Mouse (Mus musculus) left cerebral cortex, adult 11 months (tissue): ENCODE data around the gene Rufy1.
"Not testable (repeated sequence)": the region's sequence is repeated elsewhere in the genome, so short reads cannot be mapped to it uniquely, and the experiment has no call there.

Experiments
- DNase-seq: peaks from one replicate; pipeline ENCODE4 v3.0.0; 2022; ENCODE audit warnings: low spot score

The Rufy1 gene

DNA sequence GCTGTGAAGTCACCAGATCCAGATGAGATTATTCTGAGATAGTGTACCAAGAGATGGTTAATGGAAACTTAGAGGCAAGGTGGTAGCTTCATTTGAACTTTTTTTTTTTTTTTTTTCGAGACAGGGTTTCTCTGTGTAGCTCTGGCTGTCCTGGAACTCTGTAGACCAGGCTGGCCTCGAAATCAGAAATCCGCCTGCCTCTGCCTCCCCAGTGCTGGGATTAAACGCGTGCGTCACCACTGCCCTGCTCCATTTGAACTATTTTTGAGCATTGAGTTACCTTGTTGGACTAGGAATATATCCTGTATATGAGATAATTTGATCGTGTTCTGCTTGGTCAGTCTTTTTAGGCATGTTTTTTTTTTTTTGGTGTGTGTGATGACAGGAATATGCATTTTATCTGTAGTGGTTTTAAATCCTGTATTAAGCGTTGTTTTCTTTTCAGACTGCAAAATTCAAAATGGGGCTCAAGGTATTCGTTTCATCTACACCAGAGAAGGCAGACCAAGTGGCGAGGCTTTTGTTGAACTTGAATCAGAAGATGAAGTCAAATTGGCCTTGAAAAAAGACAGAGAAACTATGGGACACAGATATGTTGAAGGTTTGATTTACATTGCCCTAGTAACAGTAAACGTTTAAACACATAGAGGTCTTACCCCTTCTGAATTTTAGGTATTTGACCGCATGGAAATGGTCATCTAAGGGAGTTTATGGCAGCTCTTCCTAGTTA lies 51.7 kb downstream of the Rufy1 start:
- no peak for DNase-seq

DNA sequence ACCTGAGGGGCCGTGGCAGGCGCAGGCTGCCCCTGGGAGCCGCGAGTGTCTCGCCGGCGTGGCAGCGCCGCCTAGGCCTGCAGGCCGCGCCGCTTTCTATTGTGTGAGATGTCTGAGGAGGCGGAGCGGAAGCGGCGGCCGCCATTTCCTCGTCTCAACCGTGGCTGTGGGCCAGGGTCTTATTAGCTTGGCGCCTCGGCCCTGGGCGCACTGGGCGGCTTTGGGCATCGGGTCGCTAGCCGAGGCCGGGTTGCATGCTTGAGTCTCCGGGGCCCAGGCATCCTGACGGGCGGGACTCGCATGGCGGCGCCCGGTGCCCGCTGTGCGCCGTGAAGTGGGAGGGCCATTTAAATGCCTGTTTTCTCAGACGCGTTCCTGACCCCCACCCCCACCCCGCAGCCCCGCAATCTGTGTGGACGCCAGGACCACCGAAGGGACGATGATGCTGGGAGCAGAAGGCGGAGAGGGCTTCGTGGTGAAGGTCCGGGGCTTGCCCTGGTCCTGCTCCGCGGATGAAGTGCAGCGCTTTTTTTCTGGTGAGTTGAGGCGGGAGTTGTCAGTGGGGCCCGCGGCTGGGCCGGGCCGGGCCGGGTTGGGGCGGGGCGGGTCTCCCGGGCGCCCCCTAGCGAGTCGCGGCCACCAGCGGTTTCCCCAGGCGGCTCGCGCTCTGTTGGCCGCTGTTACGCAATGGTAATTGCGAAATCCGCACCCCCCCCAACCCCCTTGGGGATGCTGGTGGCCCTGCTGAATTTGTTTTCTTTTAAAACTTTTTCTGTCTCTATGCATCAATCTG lies 52.8 kb downstream of the Rufy1 start:
- peak; percentile 67 for DNase-seq

DNA sequence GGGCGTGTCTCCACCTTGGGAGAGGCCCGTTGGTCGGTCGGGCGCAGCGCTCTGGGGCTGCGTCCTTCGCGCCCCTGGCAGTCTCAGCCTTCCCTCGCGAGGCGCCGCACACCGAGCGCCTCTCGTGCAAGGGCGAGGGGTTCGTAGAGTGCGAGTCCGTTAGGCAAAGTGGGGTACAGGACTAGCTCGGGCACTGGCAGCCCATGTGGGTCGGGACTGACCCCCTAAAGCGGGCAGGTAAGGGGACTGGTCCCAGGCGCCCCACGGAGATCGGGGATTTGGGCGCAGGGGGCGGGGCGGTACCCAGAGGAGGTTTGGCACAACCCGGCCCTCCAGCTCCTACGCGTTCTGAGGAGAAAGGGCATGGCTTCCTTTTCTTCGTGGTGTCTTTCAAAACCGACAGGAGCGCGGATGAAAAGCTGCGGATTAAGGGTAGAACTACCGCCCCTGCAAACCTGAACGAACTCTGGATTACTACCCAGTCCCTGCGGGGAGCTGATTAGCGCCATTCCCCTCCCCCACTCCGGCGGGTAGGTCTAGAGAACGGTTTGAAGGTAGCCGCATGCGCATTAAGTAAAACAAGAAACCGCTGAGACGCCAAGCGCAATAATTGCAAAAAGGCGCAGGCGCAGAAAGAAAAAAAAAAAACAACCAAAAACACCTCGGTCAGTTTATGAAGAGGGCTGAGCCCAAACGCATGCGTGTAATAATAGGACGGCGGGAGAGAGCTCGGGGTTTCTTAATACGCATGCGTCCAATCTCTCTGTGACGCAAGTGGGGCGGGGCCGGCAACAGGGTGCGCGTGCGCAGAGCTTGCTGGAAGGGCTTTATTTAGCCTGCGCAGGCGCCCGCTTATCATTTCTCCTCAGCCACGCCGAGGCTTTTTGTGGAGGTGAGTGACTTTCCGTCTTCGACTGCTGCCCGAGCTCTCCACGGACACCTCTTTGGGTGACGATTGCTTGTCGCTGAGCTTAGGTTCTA lies 53.7 kb downstream of the Rufy1 start, which contains the start of gene Hnrnph1:
Gene Hnrnph1, plus strand, starts transcription at position 80 of the 981 bp plus-strand sequence.
- DNase-seq = peak; percentile 97

DNA sequence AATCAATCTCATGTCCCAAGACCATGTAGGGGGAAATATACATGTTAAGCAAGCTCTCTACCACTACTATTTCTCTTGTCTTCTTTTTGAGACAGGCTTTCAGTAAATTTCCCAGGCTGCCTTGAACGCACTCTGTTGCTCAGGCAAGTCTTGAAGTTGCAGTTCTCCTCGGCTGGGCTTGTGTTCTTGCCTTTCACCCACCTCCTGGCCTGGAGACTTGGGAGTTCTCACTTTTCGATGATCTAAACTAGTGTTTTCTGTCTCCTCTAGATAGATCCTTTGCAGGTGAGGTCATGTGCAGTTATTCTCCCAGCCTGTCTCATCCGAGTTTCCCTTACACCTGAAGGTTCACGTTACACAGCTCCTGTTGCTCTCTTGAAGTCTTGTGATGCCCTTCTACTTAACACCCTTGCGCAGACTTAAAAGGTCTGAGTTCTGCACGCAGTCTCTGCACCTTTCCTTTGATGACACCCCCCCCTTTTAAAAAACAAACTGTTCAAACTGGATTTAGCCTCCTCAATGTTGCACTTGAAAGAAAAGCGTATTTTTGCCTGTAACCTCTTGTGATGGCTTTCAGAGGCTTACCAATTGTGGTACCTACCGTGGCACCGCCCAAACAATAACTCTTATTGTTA lies 54.7 kb downstream of the Rufy1 start:
- no peak for DNase-seq

DNA sequence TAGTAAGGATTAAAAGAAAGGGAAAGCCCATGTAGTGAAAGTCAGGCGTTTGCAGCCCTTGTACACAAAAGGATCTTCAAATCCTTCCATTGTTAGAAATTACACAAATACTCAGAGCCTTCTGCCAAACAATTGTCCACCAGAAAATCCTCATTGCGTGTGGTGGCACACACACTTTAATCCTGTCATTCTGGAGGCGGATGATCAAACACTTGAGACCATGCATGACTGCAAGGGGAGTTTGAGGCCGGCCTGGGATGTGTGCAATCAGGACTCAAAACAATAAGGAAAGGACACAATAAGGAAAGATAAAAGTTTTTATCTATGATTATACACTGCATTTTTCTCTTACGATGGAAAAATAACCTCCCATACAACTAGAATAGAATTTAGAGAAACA lies 55.5 kb downstream of the Rufy1 start:
- DNase-seq = no peak

DNA sequence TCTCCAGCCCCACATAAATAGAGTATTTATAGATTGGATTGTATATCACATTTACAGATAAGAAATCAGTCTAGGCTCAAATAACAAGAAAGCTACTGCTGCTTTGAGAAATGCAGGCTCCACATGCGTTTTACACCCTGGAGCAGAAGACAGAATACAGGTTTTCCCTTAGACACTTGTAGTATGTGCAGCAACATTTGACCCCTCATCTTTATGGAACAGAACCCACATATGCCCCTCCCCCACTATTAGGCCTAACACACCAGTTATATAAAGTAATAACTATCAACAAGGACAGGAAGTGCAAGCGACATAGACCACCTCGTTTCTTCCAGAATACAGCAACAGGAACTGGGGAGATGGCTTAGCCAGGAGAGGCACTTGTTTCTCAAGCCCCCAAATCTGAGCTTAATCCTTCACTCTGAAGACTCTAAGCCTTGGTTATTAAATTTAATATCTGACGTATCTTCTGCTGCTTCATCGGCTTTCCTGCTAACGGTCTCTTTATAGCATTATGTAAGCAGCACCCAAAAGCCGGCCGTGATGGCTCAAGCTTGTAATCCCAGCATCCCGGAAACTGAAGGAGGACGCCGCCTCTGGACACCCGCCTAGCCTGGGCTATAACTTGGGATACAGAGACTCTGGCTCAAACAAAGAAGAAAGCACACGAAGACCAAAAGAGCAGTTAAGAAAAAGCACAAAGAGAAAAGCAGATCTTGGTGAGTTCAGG lies 56.5 kb downstream of the Rufy1 start:
- DNase-seq = no peak

DNA sequence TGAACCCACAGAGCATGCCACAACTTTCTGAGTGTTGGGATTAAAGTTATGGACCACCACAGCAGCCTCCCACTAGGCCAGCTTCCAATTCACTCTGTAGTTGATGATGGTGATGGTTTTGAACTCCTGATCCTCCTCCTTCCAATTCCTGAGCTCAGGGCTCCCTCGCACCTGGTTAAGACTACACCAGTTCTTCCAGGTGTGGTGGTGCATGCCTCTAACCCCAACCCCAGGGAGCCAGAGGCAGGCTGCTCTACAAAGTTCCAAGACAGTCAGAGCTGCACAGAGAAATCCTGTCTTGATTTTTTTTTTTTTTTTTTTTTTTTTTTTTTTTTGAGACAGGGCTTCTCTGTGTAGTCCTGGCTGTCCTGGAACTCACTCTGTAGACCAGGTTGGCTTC lies 57.3 kb downstream of the Rufy1 start:
- no peak for DNase-seq

DNA sequence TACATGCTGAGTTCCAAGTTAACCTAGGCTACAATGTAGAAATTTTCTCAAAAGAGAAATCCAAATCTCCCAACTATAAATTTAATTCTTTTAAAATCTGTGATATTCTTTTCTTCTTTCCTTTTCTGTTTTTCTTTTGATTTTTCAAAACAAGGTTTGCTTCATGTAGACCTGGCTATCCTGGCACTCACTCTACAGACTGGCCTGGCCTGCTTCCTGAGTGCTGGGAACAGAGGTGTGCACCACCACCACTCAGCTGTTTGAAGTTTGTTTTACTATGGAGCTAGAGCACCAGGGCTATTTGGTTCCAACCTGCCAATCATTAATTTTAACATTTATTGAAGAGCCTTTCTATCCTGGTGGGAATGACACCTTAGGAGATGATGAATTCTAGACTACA lies 57.8 kb downstream of the Rufy1 start:
- no peak for DNase-seq

DNA sequence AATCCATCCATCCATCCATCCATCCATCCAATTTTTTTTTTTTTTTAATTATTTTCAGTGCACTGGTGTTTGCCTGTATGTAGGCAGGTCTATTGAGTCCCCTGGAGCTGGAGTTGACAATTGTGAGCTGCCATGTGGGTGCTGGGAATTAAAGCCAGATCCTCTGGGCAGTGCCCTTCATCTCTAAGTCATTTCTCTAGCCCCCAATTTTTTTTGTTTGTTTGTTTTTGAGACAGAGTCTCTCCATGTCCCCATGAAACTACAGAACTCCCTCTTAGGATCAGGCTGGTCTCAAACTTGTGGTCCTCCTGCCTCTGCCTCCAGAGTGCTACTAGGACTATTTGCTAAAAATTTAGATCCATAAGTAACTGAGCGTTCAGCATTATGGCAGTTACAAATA lies 59.0 kb downstream of the Rufy1 start:
- no peak for DNase-seq

DNA sequence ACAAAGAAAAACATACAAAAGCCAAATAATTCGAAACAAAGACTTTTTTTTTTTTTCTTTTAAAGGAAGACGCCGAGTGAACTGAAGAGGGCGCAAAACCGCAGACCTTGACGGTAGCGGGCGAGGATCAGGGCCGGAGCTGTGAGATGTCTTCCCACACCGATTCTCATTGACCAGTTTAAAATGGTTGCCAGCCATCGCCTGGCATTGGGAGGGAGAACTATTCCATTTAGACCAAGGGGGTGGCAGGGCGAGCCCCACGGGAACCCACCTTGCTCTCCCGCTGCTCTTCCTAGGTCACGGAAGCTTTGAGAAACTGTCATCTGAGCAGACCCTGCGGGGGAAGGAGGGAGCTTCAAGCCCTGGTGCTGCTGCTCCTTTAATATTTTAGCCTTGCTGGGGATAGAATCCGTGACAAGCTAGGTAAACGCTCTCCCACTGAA lies 59.5 kb downstream of the Rufy1 start:
- no peak for DNase-seq

DNA sequence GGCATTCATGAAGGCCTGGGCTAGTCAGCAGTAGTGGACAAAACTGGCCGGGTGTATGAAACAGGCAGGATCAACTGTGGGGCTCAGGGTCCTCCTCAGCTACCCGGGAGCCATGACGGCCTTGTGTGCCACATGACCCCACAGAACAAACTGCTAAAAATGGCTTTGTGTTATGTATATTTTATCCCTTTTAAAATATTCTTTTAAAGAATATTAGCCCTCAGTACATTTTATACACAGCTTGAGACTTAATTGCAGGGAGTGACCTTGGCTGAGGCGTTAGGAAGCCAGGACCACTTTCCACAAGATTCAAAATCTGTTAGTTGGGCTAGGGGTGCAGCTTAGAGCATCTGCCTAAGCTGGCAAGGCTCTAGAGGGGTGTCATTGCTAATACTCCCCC lies 60.0 kb downstream of the Rufy1 start:
- DNase-seq = no peak

DNA sequence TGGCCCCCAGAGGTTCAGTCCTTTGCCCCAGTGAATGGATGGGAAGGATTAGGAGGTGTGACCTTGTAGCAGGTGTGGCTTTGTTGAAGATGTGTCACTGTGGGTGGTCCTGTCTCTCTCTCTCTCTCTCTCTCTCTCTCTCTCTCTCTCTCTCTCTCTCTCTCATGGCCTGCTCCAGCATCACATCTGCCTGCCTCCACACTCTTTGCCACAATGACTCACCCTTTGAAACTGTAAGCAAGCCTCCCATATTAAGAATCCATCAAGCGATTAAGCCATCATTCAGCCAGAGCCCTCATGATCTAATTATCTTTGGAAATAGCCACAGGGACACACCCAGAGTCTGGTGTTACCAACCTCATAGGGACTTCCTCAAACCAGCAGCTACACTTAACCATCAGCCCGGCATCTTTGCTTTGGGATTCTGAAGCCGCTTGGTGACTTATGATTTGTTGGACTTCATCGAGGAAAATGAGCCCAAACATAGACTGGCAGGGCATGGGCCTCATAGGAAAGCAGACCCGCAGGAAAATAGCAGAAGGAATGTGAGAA lies 61.5 kb downstream of the Rufy1 start:
- DNase-seq = no peak

DNA sequence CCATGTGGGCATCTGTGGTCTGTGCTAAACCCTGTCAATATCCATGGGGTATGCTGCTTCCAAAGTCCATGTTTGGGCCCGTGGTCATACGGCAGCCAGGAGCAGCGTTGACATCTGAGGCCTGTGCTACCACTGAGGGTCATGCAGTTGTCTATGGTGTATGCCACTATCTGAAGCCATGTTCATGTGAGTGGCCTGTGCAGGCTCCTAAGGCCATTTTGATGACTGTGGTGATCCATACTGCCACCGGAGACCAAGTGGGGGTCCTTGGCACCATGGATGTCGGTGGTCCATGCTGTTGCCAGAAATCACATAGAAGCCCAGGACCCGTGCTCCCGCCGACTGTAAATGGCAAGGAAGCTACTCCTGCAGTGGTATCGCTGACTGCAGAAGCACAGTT lies 63.4 kb downstream of the Rufy1 start:
- no peak for DNase-seq

DNA sequence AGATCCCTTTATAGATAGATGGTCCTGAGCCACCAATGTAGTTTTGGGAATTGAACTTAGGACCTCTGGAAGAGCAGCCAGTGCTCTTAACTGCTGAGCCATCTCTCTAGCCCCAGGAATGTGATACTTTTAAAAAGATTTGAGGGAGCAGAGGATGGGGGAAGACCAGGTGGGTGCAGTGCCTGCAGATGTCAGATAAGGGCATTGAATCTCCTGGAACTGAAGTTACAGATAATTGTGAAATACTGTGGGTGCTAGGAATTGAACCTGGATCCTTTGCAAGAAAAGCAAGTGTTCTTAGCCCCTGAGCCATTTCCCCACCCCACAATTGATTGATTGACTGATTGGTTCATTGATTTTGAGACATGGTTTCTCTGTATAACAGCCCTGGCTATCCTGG lies 65.6 kb downstream of the Rufy1 start:
- DNase-seq = no peak

DNA sequence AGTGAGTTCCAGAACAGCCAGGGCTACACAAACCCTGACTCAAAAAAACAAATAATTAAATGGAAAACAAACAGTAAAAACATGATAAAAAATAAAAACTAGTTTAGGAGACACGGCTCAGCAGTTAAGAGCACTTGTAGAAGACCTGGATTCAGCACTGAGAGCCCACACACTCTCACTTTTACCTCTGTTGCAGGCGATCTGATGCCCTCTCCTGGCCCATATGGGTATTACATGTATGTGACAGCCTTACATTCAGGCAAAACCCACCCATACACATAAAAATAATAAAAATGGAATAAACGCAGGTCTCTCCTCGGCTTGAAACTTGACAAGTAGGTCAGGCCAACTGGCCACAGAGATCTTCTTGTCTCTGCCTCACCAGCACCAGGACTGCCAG lies 66.4 kb downstream of the Rufy1 start:
- peak; percentile 74 for DNase-seq

DNA sequence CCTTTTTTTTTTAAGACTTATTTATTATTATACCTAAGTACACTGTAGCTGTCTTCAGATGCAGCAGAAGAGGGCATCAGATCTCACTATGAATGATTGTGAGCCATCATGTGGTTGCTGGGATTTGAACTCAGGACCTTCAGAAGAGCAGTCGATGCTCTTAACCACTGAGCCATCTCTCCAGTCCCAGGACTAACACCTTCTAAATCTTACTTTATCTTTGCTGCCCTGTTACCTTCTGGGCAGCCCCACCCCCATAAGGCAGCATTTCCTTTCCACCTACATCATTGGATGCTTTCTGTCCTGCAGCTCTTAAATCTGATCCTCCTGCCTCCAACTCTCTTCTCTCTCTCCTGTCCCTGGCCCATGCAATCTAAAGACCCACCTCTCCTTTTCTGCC lies 69.6 kb downstream of the Rufy1 start:
- DNase-seq = not testable (repeated sequence)

DNA sequence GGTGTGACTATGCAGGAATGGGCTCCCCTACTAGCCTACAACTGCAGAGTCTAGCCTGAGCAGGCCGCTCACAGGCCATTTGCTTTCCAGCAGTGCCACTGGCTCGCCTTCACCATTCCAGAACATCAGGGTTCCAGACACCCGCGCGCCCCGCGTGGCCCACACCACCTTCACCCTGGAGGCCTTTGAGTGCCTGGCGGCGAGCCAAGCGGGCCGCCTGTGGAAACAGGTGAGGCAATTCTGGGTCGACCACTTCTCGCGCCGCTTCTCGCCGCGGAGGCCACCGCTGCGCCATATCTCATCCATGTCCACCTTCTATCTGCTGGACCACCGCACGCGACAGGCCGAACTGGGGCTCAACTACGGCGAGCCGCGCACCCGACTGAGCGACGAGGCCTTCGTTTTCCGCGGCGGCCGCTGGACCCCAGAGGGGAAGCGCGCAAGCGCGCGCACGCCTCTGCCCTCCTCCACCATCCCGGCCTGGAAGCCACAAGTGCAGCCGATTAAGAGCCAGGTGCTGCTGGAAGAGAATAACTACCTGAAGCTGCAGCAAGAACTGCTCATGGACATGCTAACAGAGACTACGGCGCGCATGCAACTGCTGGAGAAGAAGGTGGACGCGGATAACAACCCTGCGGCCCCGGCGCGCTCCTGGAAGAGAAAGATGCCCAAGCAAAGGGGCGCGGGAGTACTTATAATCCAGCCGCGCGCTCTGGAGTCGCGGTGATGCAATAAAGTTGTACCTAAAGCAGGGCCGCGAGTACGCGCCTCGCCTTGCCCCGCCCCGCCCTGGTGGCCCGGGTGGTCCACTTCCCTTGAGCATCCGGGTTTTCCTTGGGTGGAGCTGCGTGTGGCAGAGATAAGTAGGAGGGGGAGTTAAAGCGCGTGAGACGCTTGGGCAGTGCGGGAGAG lies 71.7 kb downstream of the Rufy1 start:
- no peak for DNase-seq

DNA sequence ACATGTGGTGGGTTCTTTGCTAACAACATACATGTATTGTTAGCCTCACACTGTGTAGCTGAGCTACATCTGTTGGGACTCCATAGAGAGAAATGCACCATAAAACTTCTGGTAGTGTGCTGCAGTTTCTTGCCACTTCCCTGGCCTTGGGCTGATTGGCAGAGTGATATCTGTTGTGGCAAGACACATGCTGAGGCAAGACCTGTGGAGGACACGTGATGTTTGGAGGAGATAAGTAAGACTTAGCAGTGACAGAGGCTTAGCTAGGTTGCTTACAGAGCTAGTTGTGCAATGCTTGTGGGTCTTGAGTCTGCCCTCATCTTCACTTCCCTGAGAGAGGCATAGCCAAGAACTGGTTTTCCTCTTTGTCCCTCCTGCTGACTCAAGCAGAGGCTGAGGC lies 75.5 kb downstream of the Rufy1 start:
- DNase-seq = no peak

DNA sequence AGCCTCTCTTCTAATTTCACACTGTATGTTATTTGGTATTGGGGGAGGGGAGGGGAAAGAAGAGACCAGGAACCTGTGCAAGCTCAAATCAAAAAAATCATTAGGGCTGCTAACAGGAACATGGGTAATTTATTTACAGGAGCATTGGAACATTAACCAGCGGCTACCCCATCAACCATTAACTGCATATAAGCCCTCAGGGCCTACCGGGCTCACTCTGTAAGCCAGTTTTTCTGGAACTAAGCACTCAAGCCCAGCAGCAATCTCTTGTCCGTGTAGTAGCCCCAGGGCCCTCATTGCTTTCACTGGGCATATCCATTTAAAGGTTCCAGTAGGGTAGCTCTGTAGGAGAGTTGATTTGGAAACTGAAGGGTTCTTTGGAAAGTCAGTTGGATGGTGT lies 76.1 kb downstream of the Rufy1 start:
- DNase-seq = no peak

DNA sequence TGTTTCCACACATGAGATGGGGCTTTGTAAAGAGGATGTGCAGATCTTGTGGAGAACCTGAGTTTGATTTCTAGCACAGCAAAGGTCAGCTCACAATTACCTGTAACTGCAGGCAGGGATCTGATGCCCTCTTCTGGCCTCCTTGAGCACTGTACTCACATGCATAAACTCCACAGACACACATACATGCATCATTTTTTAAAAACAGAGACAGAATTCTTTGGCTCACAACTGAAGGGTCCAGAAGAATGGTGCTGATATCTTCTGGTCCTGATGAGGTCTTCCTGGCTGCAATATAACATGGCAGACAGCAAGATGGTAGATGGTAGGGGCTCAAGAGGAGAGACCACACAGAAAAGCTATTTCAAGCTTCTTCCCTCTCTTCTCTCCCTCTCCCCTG lies 76.8 kb downstream of the Rufy1 start, which contains the start of gene Cby3:
Gene Cby3, plus strand, starts transcription at position 301 of the 400 bp plus-strand sequence.
- no peak for DNase-seq
